Mouse (Mus musculus) intestine, embryonic 15.5 days (tissue): ENCODE measurements around the gene Kcnq5. TPM values are rescaled to one million over a fixed set of nuclear protein-coding genes. Genes with fewer than 3 reads are reported as not detected.
"Not testable (repeated sequence)": the region's sequence is repeated elsewhere in the genome, so short reads cannot be mapped to it uniquely, and the experiment has no call there.

Experiments used
- ATAC-seq: fragments of 200-750 bp; cut with Nextera tagmentation; 2 replicates; pipeline ENCODE4 v1.8.0; 2017; ENCODE audit warnings: moderate TSS enrichment, moderate library complexity
- H3K27ac ChIP-seq: fragments of 300-500 bp; sonication (generic); 2 replicates; pipeline ENCODE4 v1.5.1; 2015; ENCODE audit warnings: mild to moderate bottlenecking, inconsistent platforms
- H3K27me3 ChIP-seq: fragments of 300-500 bp; sonication (generic); replicated peaks from 2 replicates; pipeline ENCODE4 v1.6.1; 2015; ENCODE audit warnings: inconsistent platforms
- H3K36me3 ChIP-seq: fragments of 300-500 bp; sonication (generic); 2 replicates; pipeline ENCODE4 v1.6.1; 2015; ENCODE audit warnings: inconsistent platforms
- H3K4me1 ChIP-seq: fragments of 300-500 bp; sonication (generic); replicated peaks from 2 replicates; pipeline ENCODE4 v1.6.1; 2015; ENCODE audit warnings: inconsistent platforms
- H3K4me2 ChIP-seq: fragments of 300-500 bp; sonication (generic); replicated peaks from 2 replicates; pipeline ENCODE4 v1.6.1; 2015; ENCODE audit warnings: mild to moderate bottlenecking, inconsistent platforms
- H3K4me3 ChIP-seq: fragments of 300-500 bp; sonication (generic); replicated peaks from 2 replicates; pipeline ENCODE4 v1.5.1; 2015; ENCODE audit warnings: inconsistent platforms
- H3K9ac ChIP-seq: fragments of 300-500 bp; sonication (generic); 2 replicates; pipeline ENCODE4 v1.6.1; 2015; ENCODE audit warnings: inconsistent platforms
- H3K9me3 ChIP-seq: fragments of 300-500 bp; sonication (generic); 2 replicates; pipeline ENCODE4 v1.6.1; 2016; ENCODE audit warnings: inconsistent platforms
- WGBS: fragments of 180-500 bp; shearing (Covaris S2); methylation state at CpG from one replicate; pipeline ENCODE4 v1.1.7; 2015; 5-methylcytosine and 5-hydroxymethylcytosine counted together
- polyA plus RNA-seq: library from polyadenylated mRNA; unstranded; fragments of >200 nt; fragmentation: Nextera tagmentation; extraction: Ambion mirVana; gene quantifications from 2 replicates; pipeline ENCODE4 v1.2.1, GENCODE M21; 2015

Kcnq5 gene
- polyA plus RNA-seq, 1 experiment from 2014 or later, result 1.8 TPM

DNA sequence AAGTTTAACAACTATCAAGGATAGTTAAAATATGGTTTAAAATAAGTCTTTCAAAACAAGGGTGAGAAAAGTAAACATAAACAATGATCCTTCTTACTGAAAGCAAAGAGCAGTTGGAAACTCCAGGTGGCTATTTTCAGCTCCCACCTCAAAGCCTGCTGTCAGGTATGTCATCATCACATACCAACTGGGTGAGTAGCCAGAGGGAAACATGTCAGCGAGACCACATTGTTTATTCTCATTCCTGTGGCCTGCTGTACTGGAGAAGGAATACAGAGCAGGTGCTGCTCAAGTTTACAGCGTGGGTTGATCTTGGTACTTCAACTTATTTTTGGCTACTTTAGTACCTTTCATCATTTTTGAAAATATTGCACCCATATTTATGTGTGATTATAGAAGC, 347.8 kb downstream of the Kcnq5 start:
- H3K9me3 ChIP-seq, result no peaks in the 10 kb centered on the region
- H3K4me3 ChIP-seq, result no peak overlapping the region
- 36% methylated on average over 2 of the region's 2 CpGs for WGBS
- no peaks in the 10 kb centered on the region for H3K4me1 ChIP-seq
- no peak overlapping the region for H3K27ac ChIP-seq
- H3K9ac ChIP-seq, result no peak overlapping the region
- no peaks in the 10 kb centered on the region for H3K27me3 ChIP-seq
- no peak for ATAC-seq
- H3K4me2 ChIP-seq, result no peak overlapping the region
- H3K36me3 ChIP-seq, result no peaks in the 10 kb centered on the region

DNA sequence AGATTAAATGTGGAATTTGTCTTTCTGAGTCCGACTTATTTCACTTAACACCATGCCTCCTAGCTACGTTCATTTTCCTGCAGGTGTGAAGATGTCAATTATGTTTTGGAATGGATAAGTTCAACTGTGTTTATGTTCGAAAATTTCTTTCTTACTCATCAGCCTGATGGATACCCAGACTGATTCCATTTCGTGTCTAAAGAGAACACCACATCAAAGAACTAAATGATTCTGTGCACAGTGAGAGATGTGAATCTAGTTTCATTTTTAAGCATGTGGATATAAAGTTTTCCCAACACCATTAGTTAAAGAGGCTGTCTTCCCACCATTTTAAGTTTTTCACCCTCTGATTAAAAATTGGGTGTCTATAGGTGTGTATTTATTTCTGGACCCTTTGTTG, 357.7 kb downstream of the Kcnq5 start:
- no peak overlapping the region for H3K9ac ChIP-seq
- no peak overlapping the region for H3K4me3 ChIP-seq
- no peaks in the 10 kb centered on the region for H3K9me3 ChIP-seq
- H3K36me3 ChIP-seq, result no peaks in the 10 kb centered on the region
- ATAC-seq, result no peak
- 76% methylated on average over 4 of the region's 4 CpGs for WGBS
- no peak overlapping the region for H3K4me2 ChIP-seq
- no peaks in the 10 kb centered on the region for H3K4me1 ChIP-seq
- H3K27ac ChIP-seq, result no peak overlapping the region
- no peaks in the 10 kb centered on the region for H3K27me3 ChIP-seq

DNA sequence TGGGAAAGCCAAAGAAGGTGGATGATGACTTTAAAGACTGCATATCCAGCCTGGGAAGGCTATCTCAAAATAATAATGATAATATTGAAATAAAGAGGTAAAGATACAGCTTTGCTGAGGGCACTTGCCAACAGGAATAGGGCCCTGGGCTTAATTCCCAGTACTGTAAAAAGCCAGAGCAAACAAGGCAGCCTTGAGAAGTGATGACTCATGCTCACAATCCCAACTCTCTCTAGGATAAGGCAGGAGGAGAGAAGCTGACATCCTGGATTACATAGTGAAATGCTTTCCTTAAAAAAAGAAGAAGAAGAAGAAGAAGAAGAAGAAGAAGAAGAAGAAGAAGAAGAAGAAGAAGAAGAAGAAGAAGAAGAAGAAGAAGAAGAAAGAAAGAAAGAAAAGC, 359.2 kb downstream of the Kcnq5 start:
- no peak overlapping the region for H3K27ac ChIP-seq
- H3K4me3 ChIP-seq, result no peak overlapping the region
- H3K4me1 ChIP-seq, result no peaks in the 10 kb centered on the region
- no peaks in the 10 kb centered on the region for H3K9me3 ChIP-seq
- no peak overlapping the region for H3K9ac ChIP-seq
- H3K27me3 ChIP-seq, result no peaks in the 10 kb centered on the region
- no peak for ATAC-seq
- no peak overlapping the region for H3K4me2 ChIP-seq
- no peaks in the 10 kb centered on the region for H3K36me3 ChIP-seq

DNA sequence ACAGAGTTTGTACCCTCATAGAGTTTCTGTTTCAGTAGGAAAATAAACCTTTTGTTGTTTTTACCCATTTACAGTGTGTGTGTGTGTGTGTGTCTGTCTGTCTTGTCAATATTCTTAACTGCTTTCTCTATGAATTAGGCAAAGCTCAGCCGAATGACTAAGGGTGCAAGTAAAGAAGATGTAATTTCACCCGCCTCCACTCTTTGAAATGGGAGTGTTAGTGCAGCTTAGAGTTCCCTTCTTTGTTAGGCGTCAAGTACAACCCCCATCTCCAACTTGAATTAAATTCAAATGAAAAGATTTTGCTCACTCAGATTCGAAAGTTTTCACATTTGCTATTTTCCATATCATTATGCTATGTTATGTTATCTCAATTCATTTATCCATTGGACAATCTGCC, 361.1 kb downstream of the Kcnq5 start:
- Histone ChIP-seq H3K4me1 (no peaks in the 10 kb centered on the region), H3K27me3 (no peaks in the 10 kb centered on the region), H3K4me2 (no peak overlapping the region), H3K4me3 (no peak overlapping the region), H3K9me3 (no peaks in the 10 kb centered on the region), H3K9ac (no peak overlapping the region), H3K36me3 (no peaks in the 10 kb centered on the region), H3K27ac (no peak overlapping the region)
- 80% methylated on average over 4 of the region's 4 CpGs for WGBS
- no peak for ATAC-seq

DNA sequence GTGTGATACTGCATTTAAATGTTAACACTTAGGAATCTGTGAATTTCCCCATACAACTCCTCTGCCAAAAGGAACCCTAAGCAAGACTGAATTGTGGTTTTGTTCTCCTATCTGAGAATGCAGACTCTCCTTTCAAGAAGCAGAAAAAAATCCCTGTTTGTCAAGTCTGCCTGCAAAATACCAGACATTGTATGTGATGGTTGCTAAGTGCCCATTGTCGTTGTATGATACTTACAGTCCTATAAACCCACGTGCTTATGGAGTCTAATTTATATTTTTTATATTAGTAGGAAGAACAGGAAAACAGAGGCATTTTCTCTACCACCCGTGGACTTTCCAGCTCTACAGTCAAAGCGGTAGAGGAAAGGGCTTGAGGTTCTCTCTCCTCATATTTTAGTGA, 367.9 kb downstream of the Kcnq5 start:
- 49% methylated on average over 4 of the region's 4 CpGs for WGBS
- Histone ChIP-seq H3K27me3 (no peaks in the 10 kb centered on the region), H3K36me3 (no peaks in the 10 kb centered on the region), H3K4me2 (no peak overlapping the region), H3K9me3 (no peaks in the 10 kb centered on the region), H3K4me1 (no peaks in the 10 kb centered on the region), H3K9ac (no peak overlapping the region), H3K27ac (no peak overlapping the region), H3K4me3 (no peak overlapping the region)
- no peak for ATAC-seq

DNA sequence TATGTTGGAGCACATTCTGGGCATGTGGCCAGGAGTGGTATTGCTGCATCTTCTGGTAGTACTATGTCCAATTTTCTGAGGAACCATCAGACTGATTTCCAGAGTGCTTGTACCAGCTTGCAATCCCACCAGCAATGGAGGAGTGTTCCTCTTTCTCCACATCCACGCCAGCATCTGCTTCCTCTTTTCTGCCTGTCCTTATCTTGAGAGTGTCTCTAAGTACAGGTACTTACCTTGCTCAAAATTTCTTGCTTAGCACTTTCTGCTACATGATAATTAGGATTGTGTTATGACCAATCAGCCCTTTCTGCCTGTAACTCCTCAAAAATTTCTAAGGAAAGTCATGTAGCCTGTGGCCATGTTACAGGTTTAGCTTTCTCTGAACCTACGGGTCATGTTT, 394.3 kb downstream of the Kcnq5 start:
- not testable (repeated sequence) for H3K4me1 ChIP-seq, ATAC-seq

DNA sequence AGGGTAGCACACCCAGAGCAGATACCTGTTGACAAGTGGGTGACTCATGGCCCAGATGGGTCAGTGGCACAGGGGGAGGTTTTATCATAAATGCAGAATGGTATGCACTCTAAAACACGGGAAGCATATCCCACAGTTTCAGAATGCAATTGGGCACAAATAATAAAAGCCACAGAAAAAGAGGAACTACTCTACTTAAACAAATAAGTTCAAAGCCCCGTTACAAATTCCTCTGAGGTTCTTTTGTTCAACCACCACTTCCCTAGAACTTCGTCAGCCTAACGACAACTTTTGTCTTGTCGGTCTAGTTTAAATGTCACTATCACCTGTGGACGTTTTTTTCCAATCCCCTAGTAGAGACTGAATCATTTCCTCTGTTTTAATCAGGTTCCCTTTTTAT, 407.1 kb downstream of the Kcnq5 start:
- no peaks in the 10 kb centered on the region for H3K27me3 ChIP-seq
- no peak overlapping the region for H3K27ac ChIP-seq
- no peak for ATAC-seq
- H3K4me1 ChIP-seq, result no peaks in the 10 kb centered on the region
- H3K9me3 ChIP-seq, result no peaks in the 10 kb centered on the region
- H3K4me3 ChIP-seq, result no peak overlapping the region
- no peak overlapping the region for H3K9ac ChIP-seq
- no peaks in the 10 kb centered on the region for H3K36me3 ChIP-seq
- 75% methylated on average over 6 of the region's 6 CpGs for WGBS
- no peak overlapping the region for H3K4me2 ChIP-seq

More for the DNA sequence above, 394.3 kb downstream of the Kcnq5 start:
- not testable (repeated sequence) for H3K27ac ChIP-seq, H3K4me3 ChIP-seq, H3K27me3 ChIP-seq, H3K9ac ChIP-seq, H3K9me3 ChIP-seq, H3K36me3 ChIP-seq, H3K4me2 ChIP-seq
- 88% methylated on average over 2 of the region's 2 CpGs for WGBS

DNA sequence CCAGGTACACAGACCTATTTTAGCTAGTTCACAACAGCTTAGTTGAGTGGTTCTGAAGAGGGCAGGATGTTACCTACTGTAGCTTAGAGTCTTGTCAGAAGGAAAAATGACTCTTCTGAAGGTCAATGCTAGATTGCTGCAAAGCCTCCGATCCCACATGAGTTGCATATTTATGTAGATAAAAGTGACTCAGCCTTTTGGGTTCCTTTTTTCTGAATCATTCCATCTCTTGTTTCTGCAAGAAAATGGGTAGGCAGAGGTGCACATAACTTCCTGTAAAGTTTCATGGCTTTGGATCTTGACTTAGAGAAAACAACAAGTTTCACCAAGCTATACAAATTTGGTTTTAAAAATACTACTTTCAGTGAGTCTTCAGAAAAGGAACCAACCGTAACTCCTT, 409.0 kb downstream of the Kcnq5 start:
- Histone ChIP-seq H3K27ac (no peak overlapping the region), H3K9ac (no peak overlapping the region), H3K4me1 (no peaks in the 10 kb centered on the region), H3K36me3 (no peaks in the 10 kb centered on the region), H3K27me3 (no peaks in the 10 kb centered on the region), H3K4me2 (no peak overlapping the region), H3K9me3 (no peaks in the 10 kb centered on the region), H3K4me3 (no peak overlapping the region)
- no peak for ATAC-seq
- WGBS, result 88% methylated on average over 2 of the region's 2 CpGs

DNA sequence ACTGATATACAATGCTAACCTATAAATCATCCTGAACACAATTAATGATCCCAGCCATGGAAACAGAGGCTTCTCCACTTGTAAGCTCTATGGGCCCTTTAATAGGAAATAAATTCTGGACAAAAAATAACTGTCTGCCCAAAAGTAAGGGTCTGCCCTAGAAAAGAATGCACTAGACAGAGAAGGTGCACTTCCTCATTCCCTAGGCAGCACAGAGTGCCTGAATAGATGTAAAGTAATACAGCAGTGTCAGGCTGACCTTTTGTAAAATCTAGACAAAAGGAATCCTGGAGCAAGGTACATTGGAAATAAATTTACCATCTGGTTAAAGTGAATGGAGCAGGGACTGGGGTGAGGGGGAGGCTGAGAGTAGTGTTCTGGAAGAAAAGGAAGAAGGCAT, 417.8 kb downstream of the Kcnq5 start:
- Histone ChIP-seq H3K9ac (no peak overlapping the region), H3K4me1 (no peaks in the 10 kb centered on the region), H3K27ac (no peak overlapping the region), H3K9me3 (no peaks in the 10 kb centered on the region), H3K4me2 (no peak overlapping the region), H3K36me3 (no peaks in the 10 kb centered on the region), H3K4me3 (no peak overlapping the region), H3K27me3 (no peaks in the 10 kb centered on the region)
- ATAC-seq, result no peak

DNA sequence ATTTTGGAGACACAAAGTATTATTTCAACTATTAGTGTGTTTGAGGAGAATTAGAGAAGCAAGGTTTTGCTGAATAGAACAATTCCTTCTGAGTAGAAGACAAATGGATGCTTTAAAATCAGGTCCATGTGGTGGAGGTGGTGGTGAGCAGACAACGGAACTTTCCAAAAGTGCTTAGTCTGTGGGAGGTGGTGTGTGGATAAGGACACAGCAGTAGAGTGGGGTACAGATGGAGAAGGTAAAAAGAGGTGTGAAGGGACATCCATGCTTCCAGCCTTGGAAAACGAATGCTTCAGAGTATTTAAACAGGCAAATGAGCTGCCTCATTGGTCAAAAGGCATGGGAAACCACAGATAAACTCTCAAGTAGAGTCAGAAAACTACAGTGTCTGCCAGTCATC, 422.3 kb downstream of the Kcnq5 start:
- Histone ChIP-seq H3K27me3 (no peaks in the 10 kb centered on the region), H3K4me1 (no peaks in the 10 kb centered on the region), H3K9me3 (no peaks in the 10 kb centered on the region), H3K4me3 (no peak overlapping the region), H3K9ac (no peak overlapping the region), H3K4me2 (no peak overlapping the region), H3K36me3 (no peaks in the 10 kb centered on the region), H3K27ac (no peak overlapping the region)
- ATAC-seq, result no peak
- 90% methylated on average over 2 of the region's 2 CpGs for WGBS

DNA sequence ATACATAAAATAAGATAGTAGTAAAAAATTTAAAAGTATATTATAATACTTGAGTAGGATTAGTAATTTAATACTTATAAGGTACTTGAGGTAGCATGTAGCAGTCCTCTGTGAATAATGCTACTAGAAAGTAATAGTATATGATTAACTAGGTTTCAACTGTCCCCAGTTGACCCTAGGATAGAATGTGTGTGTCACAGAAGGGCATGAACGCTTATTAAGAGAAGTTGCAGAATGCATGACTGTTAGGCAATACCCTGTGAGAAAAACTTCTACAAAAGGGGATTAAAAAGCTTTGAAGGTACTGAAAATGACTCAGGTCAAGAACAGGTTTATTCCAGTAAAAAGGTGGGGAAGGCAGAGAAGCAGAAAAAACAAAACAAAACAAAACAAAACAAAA, 430.9 kb downstream of the Kcnq5 start:
- Histone ChIP-seq H3K27me3 (no peaks in the 10 kb centered on the region), H3K9ac (no peak overlapping the region), H3K4me2 (no peak overlapping the region), H3K4me3 (no peak overlapping the region), H3K36me3 (no peaks in the 10 kb centered on the region), H3K4me1 (no peaks in the 10 kb centered on the region), H3K9me3 (no peaks in the 10 kb centered on the region), H3K27ac (no peak overlapping the region)
- 70% methylated on average over 1 of the region's 1 CpGs for WGBS
- ATAC-seq, result no peak

DNA sequence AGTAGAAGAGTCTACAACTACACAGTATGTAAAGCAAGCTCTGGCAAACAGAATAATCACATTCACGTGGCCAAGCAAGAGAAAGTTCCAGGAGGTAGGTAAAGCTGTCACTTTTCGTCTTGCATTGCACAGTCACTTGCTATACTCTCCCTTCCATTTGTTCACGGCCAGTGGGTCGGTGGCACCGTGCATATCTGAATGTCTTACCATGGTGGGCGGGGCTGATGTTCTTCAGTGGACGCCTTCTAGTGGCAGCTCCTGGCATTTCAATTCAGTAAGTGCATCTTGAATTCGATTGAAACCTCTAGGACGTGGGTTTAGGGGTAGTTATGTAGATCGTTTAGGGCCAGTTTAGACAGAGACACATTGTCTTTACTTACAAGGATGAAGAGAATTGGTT, 439.7 kb downstream of the Kcnq5 start:
- H3K36me3 ChIP-seq, result no peaks in the 10 kb centered on the region
- no peak overlapping the region for H3K4me3 ChIP-seq
- H3K9ac ChIP-seq, result no peak overlapping the region
- no peak for ATAC-seq
- no peak overlapping the region for H3K27ac ChIP-seq
- H3K27me3 ChIP-seq, result no peaks in the 10 kb centered on the region
- no peak overlapping the region for H3K4me2 ChIP-seq
- no peaks in the 10 kb centered on the region for H3K9me3 ChIP-seq
- H3K4me1 ChIP-seq, result no peaks in the 10 kb centered on the region
- 86% methylated on average over 10 of the region's 10 CpGs for WGBS

DNA sequence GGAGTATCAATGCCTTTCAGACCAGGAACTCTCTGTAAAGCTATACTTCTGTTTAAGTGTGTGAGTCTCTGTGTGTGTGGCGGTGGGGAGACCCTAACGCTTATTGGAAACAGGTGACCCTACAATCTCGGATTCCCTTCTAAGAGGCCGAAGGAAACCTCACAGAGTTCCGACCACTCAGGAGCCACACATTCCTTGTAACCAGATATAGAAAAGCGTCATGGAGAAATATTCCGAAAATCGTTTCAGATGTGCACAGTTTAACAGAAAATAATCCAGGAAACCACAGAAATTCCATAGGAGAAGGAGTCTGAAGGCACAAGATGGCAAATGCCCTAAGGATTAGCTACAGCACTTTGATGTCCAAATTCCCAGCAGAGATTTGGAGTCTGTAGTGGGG, 440.3 kb downstream of the Kcnq5 start:
- Histone ChIP-seq H3K9me3 (no peaks in the 10 kb centered on the region), H3K36me3 (no peaks in the 10 kb centered on the region), H3K4me1 (no peaks in the 10 kb centered on the region), H3K27ac (no peak overlapping the region), H3K4me2 (no peak overlapping the region), H3K4me3 (no peak overlapping the region), H3K27me3 (no peaks in the 10 kb centered on the region), H3K9ac (no peak overlapping the region)
- 90% methylated on average over 8 of the region's 8 CpGs for WGBS
- no peak for ATAC-seq

DNA sequence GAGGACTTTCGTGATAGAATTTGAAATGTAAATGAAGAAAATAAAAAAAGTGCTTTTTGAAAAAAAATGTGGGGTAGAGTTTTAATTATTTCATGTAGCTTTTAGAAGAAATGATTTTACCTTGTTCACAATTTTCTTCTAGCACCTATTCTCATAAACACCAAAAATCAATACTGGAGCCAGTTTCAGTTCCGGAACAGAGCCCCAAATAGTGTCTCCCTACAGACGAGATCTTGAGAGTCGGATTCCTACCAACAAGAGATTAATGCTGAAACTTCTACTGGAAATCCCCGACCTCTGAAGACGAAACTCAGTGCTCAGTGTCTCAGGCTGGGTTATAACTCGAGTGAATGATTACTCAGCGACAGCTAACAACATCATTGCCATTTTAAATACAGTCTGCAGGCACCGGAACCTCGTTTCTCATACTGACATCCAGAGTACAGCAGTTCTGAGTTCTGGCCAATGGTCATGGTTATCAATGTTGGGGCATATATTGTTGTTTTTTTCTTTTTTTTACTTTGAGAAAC, 441.6 kb downstream of the Kcnq5 start:
- Histone ChIP-seq H3K36me3 (no peaks in the 10 kb centered on the region), H3K9me3 (no peaks in the 10 kb centered on the region), H3K9ac (no peak overlapping the region), H3K4me2 (no peak overlapping the region), H3K4me3 (no peak overlapping the region), H3K27ac (no peak overlapping the region), H3K4me1 (no peaks in the 10 kb centered on the region), H3K27me3 (no peaks in the 10 kb centered on the region)
- no peak for ATAC-seq
- WGBS, result 73% methylated on average over 10 of the region's 10 CpGs
